Mouse (Mus musculus): Measurements from ENCODE around the gene Mex3a.

GRCm38 (mm10) chr3:88568615-88569014, 36.4 kb downstream of the Mex3a start:
- TF ChIP-seq CTCF (conservative IDR thresholded peaks at IDR 0.05; ENCODE audit: low read length) (no peak), NANOG (IDR thresholded peaks at IDR 0.05; ENCODE audit: borderline replicate concordance, low read length) (no peak)
